Mouse (Mus musculus) MEL (cell line): ENCODE data around the gene Lnx1.

Source experiments
- BHLHE40 ChIP-seq: IDR thresholded peaks from 2 replicates; pipeline ENCODE4 v1.6.1; 2012; ENCODE audit warnings: low read depth, mild to moderate bottlenecking, inconsistent platforms, low read length, improper control_type of control experiment, borderline replicate concordance
- CTCF ChIP-seq, 3 experiments: IDR thresholded peaks in 2 of 3; conservative IDR thresholded peaks in 1 of 3; 2 replicates each; pipeline ENCODE4 v1.5.1; 2011 to 2012; ENCODE audit warnings: low read length in 3 of 3, low read depth in 2 of 3, mild to moderate bottlenecking in 2 of 3, improper control_type of control experiment in 1 of 3, inconsistent platforms in 1 of 3, mixed read lengths in 1 of 3, moderate library complexity in 1 of 3; ENCODE audit not compliant: control insufficient read depth in 1 of 3, insufficient read depth in 1 of 3, poor library complexity in 1 of 3, severe bottlenecking in 1 of 3
- ELF1 ChIP-seq: IDR thresholded peaks from 2 replicates; pipeline ENCODE4 v1.6.1; 2014; ENCODE audit warnings: low read depth, mild to moderate bottlenecking, inconsistent platforms, low read length, improper control_type of control experiment, moderate library complexity
- EP300 ChIP-seq, 2 experiments: IDR thresholded peaks; 2 replicates each; pipeline ENCODE4 v1.6.1; 2011; ENCODE audit warnings: improper control_type of control experiment in 2 of 2, low read length in 2 of 2, low read depth in 1 of 2, mild to moderate bottlenecking in 1 of 2
- KAT2A ChIP-seq: conservative IDR thresholded peaks from 2 replicates; pipeline ENCODE4 v1.6.1; 2012; ENCODE audit warnings: low read depth, low read length, improper control_type of control experiment, inconsistent platforms
- MAFK ChIP-seq: IDR thresholded peaks from 2 replicates; pipeline ENCODE4 v1.6.1; 2011; ENCODE audit warnings: low read depth, mild to moderate bottlenecking, low read length, improper control_type of control experiment, borderline replicate concordance
- MAX ChIP-seq: IDR thresholded peaks from 2 replicates; pipeline ENCODE4 v1.6.1; 2011; ENCODE audit warnings: low read length, improper control_type of control experiment
- POLR2A ChIP-seq, 2 experiments: IDR thresholded peaks; 2 replicates each; pipeline ENCODE4 v1.6.1; 2011 to 2012; ENCODE audit warnings: low read length in 2 of 2, mild to moderate bottlenecking in 2 of 2, control low read depth in 1 of 2, improper control_type of control experiment in 1 of 2, low read depth in 1 of 2, moderate library complexity in 1 of 2; ENCODE audit not compliant: control insufficient read depth in 1 of 2, insufficient read depth in 1 of 2, poor library complexity in 1 of 2
- USF1 ChIP-seq: IDR thresholded peaks from 2 replicates; pipeline ENCODE4 v1.6.1; 2014; ENCODE audit warnings: low read depth, mild to moderate bottlenecking, inconsistent platforms, low read length, improper control_type of control experiment, moderate library complexity
- ZMIZ1 ChIP-seq: IDR thresholded peaks from 2 replicates; pipeline ENCODE4 v1.6.1; 2012; ENCODE audit warnings: low read depth, mild to moderate bottlenecking, inconsistent platforms, low read length, improper control_type of control experiment, moderate library complexity
- ZNF384 ChIP-seq: IDR thresholded peaks from 2 replicates; pipeline ENCODE4 v1.6.1; 2012; ENCODE audit warnings: low read depth, mild to moderate bottlenecking, inconsistent platforms, low read length, improper control_type of control experiment

- TF ChIP-seq ZMIZ1 (no peak), KAT2A (no peak), MAFK (no peak), ELF1 (no peak), CTCF (IDR thresholded peaks at IDR 0.05 in 2 of 3, conservative IDR thresholded peaks at IDR 0.05 in 1 of 3; ENCODE audit: control insufficient read depth in 1 of 3, insufficient read depth in 1 of 3, low read depth in 2 of 3, low read length in 3 of 3, poor library complexity in 1 of 3, severe bottlenecking in 1 of 3) (no peak), BHLHE40 (no peak), MAX (no peak), POLR2A (IDR thresholded peaks at IDR 0.05; ENCODE audit: control insufficient read depth in 1 of 2, insufficient read depth in 1 of 2, low read depth in 1 of 2, low read length in 2 of 2, poor library complexity in 1 of 2) (no peak), EP300 (IDR thresholded peaks at IDR 0.05; ENCODE audit: low read depth in 1 of 2, low read length in 2 of 2) (no peak), USF1 (no peak), ZNF384 (no peak)
Observed at GRCm38 (mm10) chr5:74648216-74648615, 54.5 kb downstream of the Lnx1 start.
